Mouse (Mus musculus) hindbrain, embryonic 12.5 days (tissue): ENCODE results near the gene Cdh3. TPM values are rescaled to one million over a fixed set of nuclear protein-coding genes. Genes with fewer than 3 reads are reported as not detected.
A peak's percentile ranks its signal among the peaks of the same experiment; 100 is the strongest.

Experiments
- ATAC-seq: fragments of 200-750 bp; cut with Nextera tagmentation; 2 replicates; pipeline ENCODE4 v1.8.0; 2017; ENCODE audit warnings: moderate TSS enrichment; ENCODE audit not compliant: low FRiP score
- H3K27ac ChIP-seq: fragments of 300-500 bp; sonication (generic); 2 replicates; pipeline ENCODE4 v1.5.1; 2016; ENCODE audit warnings: mild to moderate bottlenecking
- H3K27me3 ChIP-seq: fragments of 300-500 bp; sonication (generic); 2 replicates; pipeline ENCODE4 v1.6.1; 2016; ENCODE audit warnings: mild to moderate bottlenecking
- H3K36me3 ChIP-seq: fragments of 300-500 bp; sonication (generic); 2 replicates; pipeline ENCODE4 v1.6.1; 2016; ENCODE audit warnings: mild to moderate bottlenecking
- H3K4me1 ChIP-seq: fragments of 300-500 bp; sonication (generic); 2 replicates; pipeline ENCODE4 v1.6.1; 2016
- H3K4me2 ChIP-seq: fragments of 300-500 bp; sonication (generic); replicated peaks from 2 replicates; pipeline ENCODE4 v1.6.1; 2016; ENCODE audit warnings: mild to moderate bottlenecking
- H3K4me3 ChIP-seq: fragments of 300-500 bp; sonication (generic); 2 replicates; pipeline ENCODE4 v1.5.1; 2016; ENCODE audit warnings: mild to moderate bottlenecking
- H3K9ac ChIP-seq: fragments of 300-500 bp; sonication (generic); 2 replicates; pipeline ENCODE4 v1.6.1; 2016; ENCODE audit warnings: mild to moderate bottlenecking, moderate library complexity
- H3K9me3 ChIP-seq: fragments of 300-500 bp; sonication (generic); replicated peaks from 2 replicates; pipeline ENCODE4 v1.6.1; 2016; ENCODE audit warnings: mild to moderate bottlenecking
- WGBS: fragments of 180-500 bp; shearing (Covaris S2); methylation state at CpG from one replicate; pipeline ENCODE4 v1.1.7; 2016; 5-methylcytosine and 5-hydroxymethylcytosine counted together
- polyA plus RNA-seq: library from polyadenylated mRNA; unstranded; fragments of >200 nt; fragmentation: Nextera tagmentation; extraction: Ambion mirVana; gene quantifications from 2 replicates; pipeline ENCODE4 v1.2.1, GENCODE M21; 2016

Gene Cdh3
- polyA plus RNA-seq, 1 experiment from 2014 or later: 10.0 TPM

DNA sequence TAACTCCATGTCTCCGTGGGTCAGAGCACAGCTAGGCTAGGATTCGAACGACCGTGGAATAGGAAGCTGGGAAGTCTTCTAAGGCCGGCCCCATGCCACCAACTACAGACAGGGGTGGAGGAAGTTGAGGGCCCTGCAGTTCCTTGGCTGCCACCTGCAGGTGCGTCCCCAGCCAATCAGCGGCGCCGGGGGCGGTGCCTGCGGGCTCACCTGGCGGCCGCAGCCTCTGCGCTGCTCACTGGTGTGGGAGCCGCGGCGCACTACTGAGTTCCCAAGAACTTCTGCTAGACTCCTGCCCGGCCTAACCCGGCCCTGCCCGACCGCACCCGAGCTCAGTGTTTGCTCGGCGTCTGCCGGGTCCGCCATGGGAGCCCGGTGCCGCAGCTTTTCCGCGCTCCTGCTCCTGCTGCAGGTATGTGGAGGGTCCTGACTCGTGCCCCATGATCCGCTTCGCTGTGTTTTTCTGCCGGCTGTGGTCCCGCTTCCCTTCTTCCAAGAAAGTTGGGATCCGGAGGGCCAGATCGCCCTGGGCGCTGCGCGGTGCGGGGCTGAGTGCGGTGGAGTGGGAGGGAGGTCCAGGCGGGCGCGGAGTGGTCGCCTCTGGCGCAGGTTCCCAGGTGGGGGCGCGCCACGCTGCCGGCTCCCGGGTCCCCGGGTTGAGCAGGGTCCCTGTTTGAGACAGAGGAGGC is 92.6 kb downstream of the Cdh3 start, which contains the start of gene Cdh1:
Gene Cdh1, plus strand, starts transcription at position 221 of the 689 bp plus-strand sequence.
- H3K4me2 ChIP-seq: peak within 1 kb of the TSS; percentile 94
- peaks cover 19% of the 10 kb centered on the region for H3K4me1 ChIP-seq
- ATAC-seq: no peak
- H3K36me3 ChIP-seq: no peaks in the 10 kb centered on the region
- H3K9me3 ChIP-seq: no peaks in the 10 kb centered on the region
- WGBS: under 1% methylated on average over 51 of the region's 53 CpGs
- H3K4me3 ChIP-seq: peak within 1 kb of the TSS; percentile 51
- peaks cover 61% of the 10 kb centered on the region for H3K27me3 ChIP-seq
- peak within 1 kb of the TSS; percentile 49 for H3K9ac ChIP-seq
- H3K27ac ChIP-seq: no peak within 1 kb of the TSS

GRCm38 (mm10) chr8:106603933-106604332 is 93.2 kb downstream of the Cdh3 start:
- peak overlapping the region; percentile 94 for H3K4me2 ChIP-seq
- H3K4me1 ChIP-seq: peaks cover 19% of the 10 kb centered on the region
- no peaks in the 10 kb centered on the region for H3K36me3 ChIP-seq
- WGBS: 2% methylated on average over 19 of the region's 19 CpGs
- peak overlapping the region; percentile 49 for H3K9ac ChIP-seq
- H3K4me3 ChIP-seq: peak overlapping the region; percentile 51
- no peak overlapping the region for H3K27ac ChIP-seq
- peaks cover 61% of the 10 kb centered on the region for H3K27me3 ChIP-seq
- no peaks in the 10 kb centered on the region for H3K9me3 ChIP-seq
- no peak for ATAC-seq

- Histone ChIP-seq H3K9me3 (no peaks in the 10 kb centered on the region), H3K4me3 (no peak overlapping the region), H3K36me3 (no peaks in the 10 kb centered on the region), H3K9ac (no peak overlapping the region), H3K4me1 (peaks cover 16% of the 10 kb centered on the region), H3K27ac (no peak overlapping the region), H3K27me3 (peaks cover 58% of the 10 kb centered on the region), H3K4me2 (no peak overlapping the region)
- WGBS: 70% methylated on average over 7 of the region's 7 CpGs
- ATAC-seq: no peak
Measured at GRCm38 (mm10) chr8:106605657-106606056, 95.0 kb downstream of the Cdh3 start.

- Histone ChIP-seq H3K36me3 (no peaks in the 10 kb centered on the region), H3K27ac (no peak overlapping the region), H3K9ac (no peak overlapping the region), H3K4me3 (no peak overlapping the region), H3K9me3 (no peaks in the 10 kb centered on the region), H3K27me3 (peaks cover 55% of the 10 kb centered on the region), H3K4me2 (no peak overlapping the region), H3K4me1 (peaks cover 16% of the 10 kb centered on the region)
- no peak for ATAC-seq
- WGBS: 44% methylated on average over 4 of the region's 4 CpGs
Measured at GRCm38 (mm10) chr8:106606121-106606520, 95.4 kb downstream of the Cdh3 start.

GRCm38 (mm10) chr8:106606601-106607145 is 96.0 kb downstream of the Cdh3 start:
- no peak overlapping the region for H3K27ac ChIP-seq
- H3K9ac ChIP-seq: no peak overlapping the region
- no peaks in the 10 kb centered on the region for H3K36me3 ChIP-seq
- H3K27me3 ChIP-seq: peaks cover 51% of the 10 kb centered on the region
- no peaks in the 10 kb centered on the region for H3K9me3 ChIP-seq
- H3K4me2 ChIP-seq: no peak overlapping the region
- H3K4me3 ChIP-seq: no peak overlapping the region
- no peak for ATAC-seq
- H3K4me1 ChIP-seq: peaks cover 16% of the 10 kb centered on the region
- 43% methylated on average over 15 of the region's 15 CpGs for WGBS

Other genes starting within 250 kb of the Cdh3 start
- 29.2 and 31.2 TPM in 2 replicates for gene Smpd3, start 172.9 kb upstream of the Cdh3 start, polyA plus RNA-seq
- gene Zfp90, start 95.6 kb upstream of the Cdh3 start, polyA plus RNA-seq: 36.0 and 37.3 TPM in 2 replicates
- gene 6030452D12Rik, start 10.4 kb upstream of the Cdh3 start, polyA plus RNA-seq: not detected in 2 replicates
- 3.2 and 3.8 TPM in 2 replicates for gene Gm10073, start 62.6 kb downstream of the Cdh3 start, polyA plus RNA-seq
- gene Cdh1, start 92.5 kb downstream of the Cdh3 start, polyA plus RNA-seq: 6.9 and 9.2 TPM in 2 replicates
- 10.3 and 10.8 TPM in 2 replicates for gene Tango6, start 172.2 kb downstream of the Cdh3 start, polyA plus RNA-seq